Mouse (Mus musculus): ENCODE results near the gene Galnt7. TPM values are rescaled to one million over a fixed set of nuclear protein-coding genes. Genes with fewer than 3 reads are reported as not detected.

Galnt7 gene
- total RNA-seq, 4 experiments from 2014 or later, result 1.6 to 2.2 (median 1.7) TPM

GRCm38 (mm10) chr8:57628787-57629664, 23.8 kb downstream of the Galnt7 start:
- no peak for DNase-seq (ENCODE audit: low spot score in 2 of 2)

GRCm38 (mm10) chr8:57627946-57628786, 24.7 kb downstream of the Galnt7 start:
- no peak for DNase-seq (ENCODE audit: low spot score in 2 of 2)

GRCm38 (mm10) chr8:57623955-57624354, 28.9 kb downstream of the Galnt7 start:
- DNase-seq (ENCODE audit: low spot score in 2 of 2), result no peak

GRCm38 (mm10) chr8:57623051-57623450, 29.8 kb downstream of the Galnt7 start:
- no peak for DNase-seq (ENCODE audit: low spot score in 2 of 2)

- no peak for DNase-seq (ENCODE audit: low spot score in 2 of 2)
These were observed 35.9 kb downstream of the Galnt7 start for GRCm38 (mm10) chr8:57616965-57617364.

GRCm38 (mm10) chr8:57615016-57615657, 37.7 kb downstream of the Galnt7 start:
- DNase-seq (ENCODE audit: low spot score in 2 of 2), result peak; percentile 11 to 20

- no peak for DNase-seq (ENCODE audit: low spot score in 2 of 2)
These were observed 41.3 kb downstream of the Galnt7 start for GRCm38 (mm10) chr8:57611419-57611977.

- peak in 1 of 2 experiments; percentile 30 for DNase-seq (ENCODE audit: low spot score in 2 of 2)
These were observed 42.0 kb downstream of the Galnt7 start for GRCm38 (mm10) chr8:57610706-57611418.

GRCm38 (mm10) chr8:57602511-57602910, 50.3 kb downstream of the Galnt7 start:
- DNase-seq (ENCODE audit: low spot score in 2 of 2), result no peak

- no peak for DNase-seq (ENCODE audit: low spot score in 2 of 2)
These were observed 50.8 kb downstream of the Galnt7 start for GRCm38 (mm10) chr8:57601987-57602418.

- no peak for DNase-seq (ENCODE audit: low spot score in 2 of 2)
These were observed 52.8 kb downstream of the Galnt7 start for GRCm38 (mm10) chr8:57599813-57600555.

GRCm38 (mm10) chr8:57595853-57596252, 57.0 kb downstream of the Galnt7 start:
- no peak for DNase-seq (ENCODE audit: low spot score in 2 of 2)

GRCm38 (mm10) chr8:57594175-57594885, 58.5 kb downstream of the Galnt7 start:
- DNase-seq (ENCODE audit: low spot score in 2 of 2), result no peak

- no peak for DNase-seq (ENCODE audit: low spot score in 2 of 2)
These were observed 60.2 kb downstream of the Galnt7 start for GRCm38 (mm10) chr8:57592604-57593003.

- no peak for DNase-seq (ENCODE audit: low spot score in 2 of 2)
These were observed 61.2 kb downstream of the Galnt7 start for GRCm38 (mm10) chr8:57591681-57592080.

- DNase-seq (ENCODE audit: low spot score in 2 of 2), result no peak
These were observed 62.8 kb downstream of the Galnt7 start for GRCm38 (mm10) chr8:57590015-57590414.

- no peak for DNase-seq (ENCODE audit: low spot score in 2 of 2)
These were observed 63.7 kb downstream of the Galnt7 start for GRCm38 (mm10) chr8:57589176-57589575.

- DNase-seq (ENCODE audit: low spot score in 2 of 2), result no peak
These were observed 64.2 kb downstream of the Galnt7 start for GRCm38 (mm10) chr8:57588604-57589003.

- DNase-seq (ENCODE audit: low spot score in 2 of 2), result no peak
These were observed 66.2 kb downstream of the Galnt7 start for GRCm38 (mm10) chr8:57586667-57587066.

Data from gastrocnemius, adult 8-10 months (tissue).